Mouse (Mus musculus): Measurements from ENCODE around the gene Gm4756.

DNA sequence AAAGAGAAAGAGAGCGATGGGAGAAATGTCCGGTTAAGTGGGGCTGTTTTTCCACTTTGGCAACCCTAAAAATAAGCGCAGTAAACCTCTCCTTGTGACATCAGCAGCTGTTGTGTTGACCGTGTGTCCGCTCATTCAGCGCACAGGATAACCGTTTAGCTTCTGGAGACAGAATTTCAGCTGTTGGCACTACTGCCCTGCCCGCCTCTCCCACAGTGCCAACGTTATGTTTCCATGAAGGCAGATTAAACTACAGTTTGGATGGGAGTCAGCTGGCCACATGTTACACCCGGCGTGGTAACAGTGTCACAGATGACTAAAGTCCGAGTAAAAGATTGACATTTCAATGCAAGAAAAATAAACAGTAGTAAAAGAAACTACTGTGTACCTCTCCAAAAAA, 45.0 kb upstream of the Gm4756 start:
- TF ChIP-seq CTCF (IDR thresholded peaks at IDR 0.05; ENCODE audit: low read depth, low read length) (no peak), POLR2A (IDR thresholded peaks at IDR 0.05; ENCODE audit: insufficient read depth, low read length) (no peak)

Data from ES-Bruce4 (cell line).